Mouse (Mus musculus) kidney, postnatal 0 days (tissue): ENCODE results near the gene Arhgap23. TPM values are rescaled to one million over a fixed set of nuclear protein-coding genes. Genes with fewer than 3 reads are reported as not detected.

Experiments used
- ATAC-seq: fragments of 200-750 bp; cut with Nextera tagmentation; replicated peaks from 2 replicates; pipeline ENCODE4 v1.8.0; 2017; ENCODE audit warnings: low read depth, moderate number of reproducible peaks, moderate TSS enrichment, moderate library complexity; ENCODE audit not compliant: low FRiP score
- DNase-seq: peaks from one replicate; pipeline ENCODE4 v3.0.0-alpha.2; 2016; ENCODE audit warnings: low spot score
- H3K27ac ChIP-seq: fragments of 300-500 bp; sonication (generic); 2 replicates; pipeline ENCODE4 v1.5.1; 2014; ENCODE audit warnings: mild to moderate bottlenecking
- H3K27me3 ChIP-seq: fragments of 300-500 bp; sonication (generic); 2 replicates; pipeline ENCODE4 v1.6.1; 2014; ENCODE audit warnings: low read length, mixed read lengths; ENCODE audit not compliant: insufficient read depth
- H3K36me3 ChIP-seq: fragments of 300-500 bp; sonication (generic); 2 replicates; pipeline ENCODE4 v1.6.1; 2014; ENCODE audit warnings: low read length, mixed read lengths; ENCODE audit not compliant: insufficient read depth
- H3K4me1 ChIP-seq: fragments of 300-500 bp; sonication (generic); replicated peaks from 2 replicates; pipeline ENCODE4 v1.6.1; 2014; ENCODE audit warnings: antibody characterized with exemption, low read length, mixed read lengths; ENCODE audit not compliant: insufficient read depth
- H3K4me2 ChIP-seq: fragments of 300-500 bp; sonication (generic); 2 replicates; pipeline ENCODE4 v1.6.1; 2014; ENCODE audit warnings: mild to moderate bottlenecking, low read length, moderate library complexity, mixed read lengths
- H3K4me3 ChIP-seq: fragments of 300-500 bp; sonication (generic); replicated peaks from 2 replicates; pipeline ENCODE4 v1.5.1; 2014; ENCODE audit warnings: low read depth, low read length
- H3K9ac ChIP-seq: fragments of 300-500 bp; sonication (generic); 2 replicates; pipeline ENCODE4 v1.6.1; 2014; ENCODE audit warnings: low read depth, low read length
- H3K9me3 ChIP-seq: fragments of 300-500 bp; sonication (generic); replicated peaks from 2 replicates; pipeline ENCODE4 v1.6.1; 2016; ENCODE audit warnings: low read length, inconsistent platforms, mixed read lengths
- CTCF ChIP-seq: IDR thresholded peaks from 2 replicates; pipeline ENCODE4 v1.5.1; 2016; ENCODE audit warnings: antibody characterized with exemption, low read depth, mild to moderate bottlenecking, moderate library complexity
- WGBS: fragments of 180-500 bp; shearing (Covaris S2); extraction: QIAGEN DNeasy Blood & Tissue Kit; methylation state at CpG from one replicate; pipeline ENCODE4 v1.1.7; 2014; 5-methylcytosine and 5-hydroxymethylcytosine counted together
- polyA plus RNA-seq: library from polyadenylated mRNA; unstranded; fragments of >200 nt; fragmentation: Nextera tagmentation; extraction: Ambion mirVana; gene quantifications from 2 replicates; pipeline ENCODE4 v1.2.1, GENCODE M21; 2015

Gene Arhgap23
- polyA plus RNA-seq, 1 experiment from 2014 or later: 5.7 TPM

DNA sequence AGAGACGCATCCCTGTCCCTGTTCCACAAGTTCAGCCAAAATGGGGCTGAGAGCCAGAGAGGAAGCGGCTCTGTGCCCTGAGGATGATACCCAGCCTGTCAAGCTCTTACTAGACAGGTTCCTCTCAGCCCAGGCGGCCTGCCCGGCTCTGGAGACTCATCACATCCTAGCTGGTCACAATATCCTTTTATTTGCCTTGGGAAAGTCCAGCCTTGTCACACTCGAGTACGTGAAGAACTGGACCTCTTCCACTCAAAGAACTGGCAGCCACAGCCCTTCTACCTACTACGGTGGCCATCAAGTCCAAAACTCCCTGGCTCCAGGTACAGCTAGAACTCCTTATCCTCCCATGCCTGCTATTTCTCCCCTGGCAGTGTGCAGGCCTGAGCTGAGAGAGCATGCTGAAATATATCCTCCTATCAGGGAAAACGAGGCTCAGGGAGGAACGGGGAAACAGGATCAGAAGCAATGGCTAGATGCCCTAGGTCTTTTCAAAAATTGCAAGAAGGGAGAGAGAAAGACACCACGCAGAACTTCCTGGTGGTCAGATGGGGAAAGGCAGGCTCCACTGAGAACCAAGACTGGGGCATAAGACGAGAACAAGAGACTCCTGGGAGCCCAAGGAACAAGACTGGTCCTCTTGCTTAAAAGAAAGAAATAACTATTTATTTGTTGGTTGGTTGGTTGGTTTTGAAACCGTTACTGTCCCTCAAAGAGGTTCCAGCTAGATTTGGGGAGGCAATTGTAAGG lies 132.8 kb downstream of the Arhgap23 start:
- Histone ChIP-seq H3K9me3 (no peaks in the 10 kb centered on the region), H3K4me2 (no peak overlapping the region), H3K36me3 (no peaks in the 10 kb centered on the region), H3K27ac (no peak overlapping the region), H3K27me3 (peaks cover 31% of the 10 kb centered on the region), H3K9ac (no peak overlapping the region), H3K4me1 (peaks cover 16% of the 10 kb centered on the region; the same call in 1 of the 2 replicates), H3K4me3 (no peak overlapping the region)
- TF ChIP-seq CTCF: no peak
- ATAC-seq (no peak), DNase-seq (no peak)
- WGBS: 67% methylated on average over 12 of the region's 12 CpGs

DNA sequence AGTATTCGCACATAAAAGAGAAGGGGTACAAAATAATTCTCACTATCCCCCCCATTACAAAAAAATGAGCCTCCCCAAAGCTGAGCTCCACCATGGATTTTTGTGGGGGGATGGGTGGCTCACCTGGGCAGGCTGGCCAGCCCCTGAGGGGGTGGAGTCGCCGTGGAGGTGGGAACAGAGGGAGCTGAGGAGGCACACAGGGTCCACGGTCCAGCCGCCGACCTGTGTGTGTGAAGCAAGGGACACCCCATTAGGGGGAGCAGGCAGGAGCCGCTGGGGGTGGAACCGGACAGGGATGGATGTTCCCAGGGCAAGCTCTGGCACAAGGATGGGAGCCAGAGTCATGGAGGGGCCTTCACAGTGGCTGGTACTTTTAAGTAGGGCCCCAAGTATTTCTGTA lies 133.4 kb downstream of the Arhgap23 start:
- Histone ChIP-seq H3K27me3 (peaks cover 31% of the 10 kb centered on the region), H3K36me3 (no peaks in the 10 kb centered on the region), H3K9ac (no peak overlapping the region), H3K4me1 (peaks cover 16% of the 10 kb centered on the region; the same call in 1 of the 2 replicates), H3K4me3 (no peak overlapping the region), H3K9me3 (no peaks in the 10 kb centered on the region), H3K27ac (no peak overlapping the region), H3K4me2 (no peak overlapping the region)
- WGBS: 59% methylated on average over 8 of the region's 8 CpGs
- DNase-seq (no peak), ATAC-seq (no peak)
- TF ChIP-seq CTCF: no peak

Other genes with a start within 250 kb of the Arhgap23 start
- gene Kpnb1, start 227.7 kb upstream of the Arhgap23 start, polyA plus RNA-seq: 34.0 and 35.8 TPM in 2 replicates
- gene Npepps, start 134.9 kb upstream of the Arhgap23 start, polyA plus RNA-seq: 46.5 TPM in 2 replicates
- gene Mrpl45, start 99.8 kb upstream of the Arhgap23 start, polyA plus RNA-seq: 54.3 and 56.9 TPM in 2 replicates
- gene Gpr179, start 63.5 kb upstream of the Arhgap23 start, polyA plus RNA-seq: 0.05 and 0.06 TPM in 2 replicates
- gene Socs7, start 53.0 kb upstream of the Arhgap23 start, polyA plus RNA-seq: 2.4 and 2.6 TPM in 2 replicates
- gene 4933428G20Rik, start 84.8 kb downstream of the Arhgap23 start, polyA plus RNA-seq: 0.08 and 0.28 TPM in 2 replicates
- 0.59 and 0.70 TPM in 2 replicates for gene Srcin1, start 160.7 kb downstream of the Arhgap23 start, polyA plus RNA-seq
- 2.9 and 4.1 TPM in 2 replicates for gene Epop, start 214.2 kb downstream of the Arhgap23 start, polyA plus RNA-seq
- gene Mllt6, start 247.9 kb downstream of the Arhgap23 start, polyA plus RNA-seq: 2.3 TPM in 2 replicates